Mouse (Mus musculus) heart, postnatal 14 days (tissue): ENCODE data around the gene Coil. TPM values are rescaled to one million over a fixed set of nuclear protein-coding genes. Genes with fewer than 3 reads are reported as not detected.
A peak's percentile ranks its signal among the peaks of the same experiment; 100 is the strongest.
"Not testable (repeated sequence)": the region's sequence is repeated elsewhere in the genome, so short reads cannot be mapped to it uniquely, and the experiment has no call there.

Experiments used
- DNase-seq, 2 experiments: peaks; one replicate each; pipeline ENCODE4 v3.0.0; 2021 to 2022
- intact Hi-C: fragments of 180-260 bp; cut with DNase I; formaldehyde crosslinking; loops from one replicate; pipeline ENCODE4 v1.15.1; 2025
- total RNA-seq, 2 experiments: library from RNA; stranded (reverse); gene quantifications; 2 replicates each; pipeline ENCODE4 v1.2.3; 2021

The Coil gene
- total RNA-seq, 2 experiments from 2014 or later: 4.1 to 5.6 TPM

DNA sequence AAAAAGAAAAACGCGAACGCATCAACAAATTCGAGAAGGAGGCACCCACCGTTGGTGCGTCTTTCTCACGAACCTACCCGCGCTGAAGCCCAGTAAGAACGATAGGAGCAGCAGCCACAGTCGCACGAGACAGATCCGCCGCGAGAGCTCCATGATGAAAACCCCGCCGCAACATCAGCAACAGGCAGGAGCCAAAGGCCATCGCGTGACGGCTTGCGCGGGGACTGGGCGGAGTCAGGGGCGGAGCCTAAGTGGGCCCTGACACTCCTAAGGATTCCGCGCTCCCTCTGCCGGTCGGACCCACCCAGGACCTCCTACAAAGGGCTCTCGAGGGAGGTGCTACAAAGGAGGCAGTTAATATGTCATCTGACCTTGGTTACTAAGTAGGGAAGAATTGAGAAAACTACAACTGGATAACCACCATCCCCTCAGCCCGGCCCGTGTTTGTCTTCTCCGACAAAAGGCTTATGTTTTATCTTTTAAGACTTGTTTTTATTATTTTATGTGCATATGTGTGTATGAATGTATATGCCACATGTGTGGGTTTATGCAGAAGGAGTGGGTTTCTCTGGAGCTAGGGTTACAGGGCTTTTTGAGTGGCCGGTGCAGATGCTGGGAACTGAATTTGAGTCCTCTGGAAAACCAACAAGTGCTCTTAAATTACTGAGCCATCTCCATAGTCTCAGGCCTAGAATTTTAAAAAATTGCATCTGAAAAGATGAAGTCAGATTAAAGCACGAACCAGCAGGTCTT is 14.7 kb upstream of the Coil start, which contains the start of gene Scpep1:
Gene Scpep1, minus strand, starts transcription at position 249 of the 753 bp plus-strand sequence.
- DNase-seq: peak; percentile 97 to 98
- intact Hi-C loops: loop anchor here (1.0 to 5.0 kb wide), 3 partner anchors 48 to 107 kb away; partner anchors contain the start of gene Akap1

GRCm38 (mm10) chr11:88958851-88959250 is 11.2 kb upstream of the Coil start:
- intact Hi-C loops: loop anchor here (5.0 kb wide), 2 partner anchors 52 to 97 kb away; partner anchors contain the start of gene Akap1
- DNase-seq: no peak

- intact Hi-C loops: no loop called here
- DNase-seq: no peak
These were observed 3.1 kb upstream of the Coil start, which contains the start of gene Elobl for GRCm38 (mm10) chr11:88966881-88967361. TSS of gene Elobl (minus strand) at chr11:88966931.

GRCm38 (mm10) chr11:88973776-88974701 is 4.0 kb downstream of the Coil start:
- peak; percentile 93 to 95 for DNase-seq
- intact Hi-C loops: loop anchor here (5.0 kb wide), 1 partner anchor 127 kb away; no protein-coding TSS in a partner anchor

GRCm38 (mm10) chr11:88976320-88976719 is 6.3 kb downstream of the Coil start:
- intact Hi-C loops: no loop called here
- DNase-seq: no peak

GRCm38 (mm10) chr11:88977188-88977587 is 7.1 kb downstream of the Coil start:
- no peak for DNase-seq
- intact Hi-C loops: no loop called here

GRCm38 (mm10) chr11:88981337-88981736 is 11.3 kb downstream of the Coil start:
- DNase-seq: no peak
- intact Hi-C loops: no loop called here

- intact Hi-C loops: loop anchor here (5.0 kb wide), 1 partner anchor 311 kb away; no protein-coding TSS in a partner anchor
- DNase-seq: no peak
These were observed 16.6 kb downstream of the Coil start for GRCm38 (mm10) chr11:88986616-88987015.

- no peak for DNase-seq
- intact Hi-C loops: loop anchor here (5.0 kb wide), 1 partner anchor 308 kb away; no protein-coding TSS in a partner anchor
These were observed 18.9 kb downstream of the Coil start for GRCm38 (mm10) chr11:88988956-88989355.

DNA sequence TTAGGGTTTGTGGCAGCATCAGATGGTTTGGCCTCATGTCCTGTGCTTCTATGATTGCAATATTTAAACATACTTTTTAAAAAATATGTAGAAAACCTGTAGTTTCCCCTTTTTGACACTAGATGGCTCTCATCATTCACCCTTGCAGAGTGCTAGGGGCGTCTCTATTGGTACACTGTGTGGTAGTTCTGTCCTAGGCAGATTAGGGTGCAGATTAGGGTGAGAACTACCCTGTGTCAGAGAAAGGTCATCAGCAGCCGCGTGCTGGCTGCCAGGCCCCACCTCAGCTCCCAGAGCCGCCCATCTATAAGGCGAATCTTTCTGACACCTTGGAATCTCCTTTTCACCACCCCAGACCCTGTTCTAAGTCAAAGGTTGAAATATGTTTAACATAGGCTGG is 19.5 kb downstream of the Coil start:
- intact Hi-C loops: loop anchor here (5.0 kb wide), 1 partner anchor 308 kb away; no protein-coding TSS in a partner anchor

DNA sequence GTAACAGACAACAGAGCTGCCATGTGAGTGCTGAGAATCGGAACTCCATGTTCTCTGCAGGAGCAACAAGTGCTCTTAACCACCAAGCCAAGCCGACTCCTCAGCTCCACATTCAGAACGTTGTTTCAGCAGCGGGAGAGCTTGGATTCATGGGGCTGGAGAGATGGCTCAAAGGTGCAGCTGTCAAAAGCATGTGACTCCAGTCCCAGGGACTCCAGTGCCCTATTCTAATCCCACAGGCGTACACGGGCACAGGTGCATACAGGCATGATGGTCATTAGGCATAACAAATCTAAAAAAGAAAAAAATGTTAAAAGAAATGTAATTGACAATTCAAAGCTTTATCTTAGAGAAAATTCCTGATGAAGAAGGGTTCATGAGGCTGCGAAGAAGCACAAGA is 23.1 kb downstream of the Coil start:
- DNase-seq: no peak
- intact Hi-C loops: loop anchor here (1.0 to 2.0 kb wide), 2 partner anchors 46 to 76 kb away; no protein-coding TSS in a partner anchor

More for the DNA sequence above, 19.5 kb downstream of the Coil start:
- no peak for DNase-seq

GRCm38 (mm10) chr11:88993625-88994024 is 23.6 kb downstream of the Coil start:
- DNase-seq: peak; percentile 72 to 77
- intact Hi-C loops: loop anchor here (1.0 to 2.0 kb wide), 2 partner anchors 46 to 75 kb away; no protein-coding TSS in a partner anchor

DNA sequence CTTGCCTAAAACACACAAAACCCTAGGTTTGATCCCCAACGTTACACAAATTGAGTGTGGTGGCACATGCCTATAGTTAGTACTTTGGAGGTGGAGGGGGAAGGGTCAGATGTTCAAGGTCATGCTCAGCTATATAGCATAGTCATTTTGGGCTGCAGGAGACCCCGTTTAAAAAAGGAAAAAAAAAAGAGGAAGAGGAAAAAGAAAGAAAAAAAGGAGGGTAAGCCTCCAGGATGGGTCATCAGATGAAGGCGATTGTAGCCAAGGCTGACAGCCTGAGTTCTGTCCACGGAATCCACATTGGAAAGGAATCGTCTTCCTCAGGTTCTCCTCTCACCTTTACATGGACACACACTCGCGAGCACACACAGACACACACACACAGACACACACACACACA is 24.4 kb downstream of the Coil start:
- no peak for DNase-seq
- intact Hi-C loops: no loop called here

GRCm38 (mm10) chr11:88995616-88996015 is 25.6 kb downstream of the Coil start:
- intact Hi-C loops: no loop called here
- no peak for DNase-seq

- peak in 1 of 2 experiments; percentile 51 for DNase-seq
- intact Hi-C loops: no loop called here
These were observed 26.4 kb downstream of the Coil start for GRCm38 (mm10) chr11:88996427-88996826.

GRCm38 (mm10) chr11:88997343-88997742 is 27.3 kb downstream of the Coil start:
- intact Hi-C loops, DNase-seq: not testable (repeated sequence)

GRCm38 (mm10) chr11:88998406-88998805 is 28.4 kb downstream of the Coil start:
- intact Hi-C loops: loop anchor here (2.0 kb wide), 1 partner anchor 24 kb away; no protein-coding TSS in a partner anchor
- DNase-seq: no peak

- intact Hi-C loops: loop anchor here (2.0 kb wide), 1 partner anchor 24 kb away; no protein-coding TSS in a partner anchor
- peak; percentile 93 to 95 for DNase-seq
These were observed 29.1 kb downstream of the Coil start, which contains the start of gene Trim25 for GRCm38 (mm10) chr11:88998974-88999722. TSS of gene Trim25 (plus strand) at chr11:88999376.
